Mouse (Mus musculus) hindbrain, embryonic 14.5 days (tissue): ENCODE results near the gene Cd59b. TPM values are rescaled to one million over a fixed set of nuclear protein-coding genes. Genes with fewer than 3 reads are reported as not detected.
A peak's percentile ranks its signal among the peaks of the same experiment; 100 is the strongest.

Experiments used
- ATAC-seq: fragments of 200-750 bp; cut with Nextera tagmentation; 2 replicates; pipeline ENCODE4 v1.8.0; 2017; ENCODE audit warnings: moderate number of reproducible peaks, mild to moderate bottlenecking, moderate TSS enrichment, moderate library complexity; ENCODE audit not compliant: low FRiP score
- DNase-seq: peaks from one replicate; pipeline ENCODE4 v3.0.0-alpha.2; 2015; ENCODE audit warnings: low spot score
- H3K27ac ChIP-seq: fragments of 300-500 bp; sonication (generic); 2 replicates; pipeline ENCODE4 v1.5.1; 2014; ENCODE audit warnings: mild to moderate bottlenecking, moderate library complexity
- H3K27me3 ChIP-seq: fragments of 300-500 bp; sonication (generic); 2 replicates; pipeline ENCODE4 v1.6.1; 2014; ENCODE audit warnings: mild to moderate bottlenecking, low read length, mixed read lengths; ENCODE audit not compliant: control insufficient read depth, insufficient read depth
- H3K36me3 ChIP-seq: fragments of 300-500 bp; sonication (generic); replicated peaks from 2 replicates; pipeline ENCODE4 v1.6.1; 2014; ENCODE audit not compliant: control insufficient read depth, insufficient read depth
- H3K4me1 ChIP-seq: fragments of 300-500 bp; sonication (generic); replicated peaks from 2 replicates; pipeline ENCODE4 v1.6.1; 2014; ENCODE audit warnings: antibody characterized with exemption, low read length, mixed read lengths; ENCODE audit not compliant: control insufficient read depth, insufficient read depth
- H3K4me2 ChIP-seq: fragments of 300-500 bp; sonication (generic); replicated peaks from 2 replicates; pipeline ENCODE4 v1.6.1; 2014; ENCODE audit warnings: mild to moderate bottlenecking, moderate library complexity
- H3K4me3 ChIP-seq: fragments of 300-500 bp; sonication (generic); replicated peaks from 2 replicates; pipeline ENCODE4 v1.5.1; 2014; ENCODE audit warnings: mild to moderate bottlenecking, low read length
- H3K9ac ChIP-seq: fragments of 300-500 bp; sonication (generic); 2 replicates; pipeline ENCODE4 v1.6.1; 2014
- H3K9me3 ChIP-seq: fragments of 300-500 bp; sonication (generic); 2 replicates; pipeline ENCODE4 v1.6.1; 2016; ENCODE audit warnings: low read length; ENCODE audit not compliant: control insufficient read depth
- WGBS: fragments of 180-500 bp; shearing (Covaris S2); extraction: QIAGEN DNeasy Blood & Tissue Kit; methylation state at CpG from one replicate; pipeline ENCODE4 v1.1.7; 2014; 5-methylcytosine and 5-hydroxymethylcytosine counted together
- polyA plus RNA-seq: library from polyadenylated mRNA; unstranded; fragments of >200 nt; fragmentation: Nextera tagmentation; extraction: Ambion mirVana; gene quantifications from 2 replicates; pipeline ENCODE4 v1.2.1, GENCODE M21; 2014

Cd59b gene
- polyA plus RNA-seq, 1 experiment from 2014 or later: 3.2 TPM

- ATAC-seq (no peak), DNase-seq (no peak)
- H3K36me3 ChIP-seq: no peaks in the 10 kb centered on the region
- H3K4me3 ChIP-seq: no peak overlapping the region
- no peak overlapping the region for H3K4me2 ChIP-seq
- H3K27ac ChIP-seq: no peak overlapping the region
- H3K4me1 ChIP-seq: no peaks in the 10 kb centered on the region
- no peak overlapping the region for H3K9ac ChIP-seq
- H3K9me3 ChIP-seq: no peaks in the 10 kb centered on the region
- H3K27me3 ChIP-seq: no peaks in the 10 kb centered on the region
- 50% methylated on average over 12 of the region's 12 CpGs for WGBS
Measured at GRCm38 (mm10) chr2:104133042-104133810, 63.6 kb downstream of the Cd59b start.

DNA sequence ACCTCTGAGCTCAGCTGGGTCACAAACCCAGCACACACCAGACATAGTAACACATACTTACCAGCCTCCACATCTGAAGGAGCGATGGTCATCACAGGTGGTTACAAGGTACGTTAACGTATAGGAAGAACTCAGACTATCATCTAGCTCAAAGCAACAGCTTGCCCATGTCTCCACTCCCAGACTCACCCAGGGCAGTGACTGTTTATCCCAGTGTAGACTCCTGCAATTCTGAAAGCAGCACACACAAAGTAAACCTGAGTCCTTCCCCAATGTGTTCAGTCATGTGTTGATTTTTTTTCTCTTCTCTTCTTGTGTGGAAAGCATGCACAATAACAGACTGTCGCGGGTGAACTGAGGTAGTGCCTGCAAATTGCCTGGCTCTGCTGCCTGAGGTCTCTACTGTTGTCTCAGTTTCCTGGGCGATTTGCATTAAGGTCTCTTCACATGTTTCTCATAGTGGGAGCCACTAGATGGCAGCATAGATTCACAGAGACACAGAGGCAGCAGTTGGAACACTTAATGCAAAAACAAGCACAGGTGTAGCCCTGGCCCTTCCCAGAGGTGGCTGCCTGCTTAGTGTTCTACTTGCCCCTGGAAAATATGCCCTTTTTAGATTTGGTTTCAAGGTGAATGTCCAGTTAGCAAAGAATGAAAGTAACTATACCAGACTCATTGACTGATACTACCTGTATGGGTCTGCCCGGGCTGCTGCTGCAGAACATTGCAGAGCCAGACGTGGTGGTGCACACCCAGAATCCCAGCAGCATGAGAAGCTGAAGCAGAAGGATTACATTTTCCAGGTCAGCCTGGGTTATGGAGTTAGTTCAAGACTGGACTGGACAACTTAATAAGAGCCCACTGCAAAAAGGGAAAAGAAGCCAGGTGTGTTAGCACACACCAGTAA is 64.8 kb downstream of the Cd59b start:
- Histone ChIP-seq H3K9me3 (no peaks in the 10 kb centered on the region), H3K4me3 (no peak overlapping the region), H3K4me2 (no peak overlapping the region), H3K27ac (no peak overlapping the region), H3K27me3 (no peaks in the 10 kb centered on the region), H3K9ac (no peak overlapping the region), H3K36me3 (no peaks in the 10 kb centered on the region), H3K4me1 (no peaks in the 10 kb centered on the region)
- DNase-seq (peak; percentile 91), ATAC-seq (peak; percentile 82)
- 51% methylated on average over 8 of the region's 8 CpGs for WGBS

GRCm38 (mm10) chr2:104135920-104136319 is 66.3 kb downstream of the Cd59b start:
- ATAC-seq: no peak
- Histone ChIP-seq H3K36me3 (no peaks in the 10 kb centered on the region), H3K4me3 (no peak overlapping the region), H3K4me2 (no peak overlapping the region), H3K4me1 (no peaks in the 10 kb centered on the region), H3K27ac (no peak overlapping the region), H3K9ac (no peak overlapping the region), H3K27me3 (no peaks in the 10 kb centered on the region), H3K9me3 (no peaks in the 10 kb centered on the region)
- 62% methylated on average over 2 of the region's 2 CpGs for WGBS
- DNase-seq: no peak

Other genes starting within 250 kb of the Cd59b start
- 48.1 and 49.8 TPM in 2 replicates for gene Lmo2, start 111.9 kb upstream of the Cd59b start, polyA plus RNA-seq
- 68.3 and 76.8 TPM in 2 replicates for gene Fbxo3, start 42.1 kb upstream of the Cd59b start, polyA plus RNA-seq
- 2.5 and 2.9 TPM in 2 replicates for gene 4931422A03Rik, start 41.5 kb upstream of the Cd59b start, polyA plus RNA-seq
- not detected in 2 replicates for gene Gm10912, start 4.0 kb upstream of the Cd59b start, polyA plus RNA-seq
- gene Gm10799, start 1.3 kb upstream of the Cd59b start, polyA plus RNA-seq: not detected in 2 replicates
- gene Cd59a, start 26.0 kb downstream of the Cd59b start, polyA plus RNA-seq: 14.9 and 16.6 TPM in 2 replicates
- gene A930018P22Rik, start 52.9 kb downstream of the Cd59b start, polyA plus RNA-seq: not detected in 2 replicates